Mouse (Mus musculus): Measurements from ENCODE around the gene Arid5a. TPM values are rescaled to one million over a fixed set of nuclear protein-coding genes. Genes with fewer than 3 reads are reported as not detected.

The Arid5a gene
- 690 TPM for total RNA-seq (2023)

DNA sequence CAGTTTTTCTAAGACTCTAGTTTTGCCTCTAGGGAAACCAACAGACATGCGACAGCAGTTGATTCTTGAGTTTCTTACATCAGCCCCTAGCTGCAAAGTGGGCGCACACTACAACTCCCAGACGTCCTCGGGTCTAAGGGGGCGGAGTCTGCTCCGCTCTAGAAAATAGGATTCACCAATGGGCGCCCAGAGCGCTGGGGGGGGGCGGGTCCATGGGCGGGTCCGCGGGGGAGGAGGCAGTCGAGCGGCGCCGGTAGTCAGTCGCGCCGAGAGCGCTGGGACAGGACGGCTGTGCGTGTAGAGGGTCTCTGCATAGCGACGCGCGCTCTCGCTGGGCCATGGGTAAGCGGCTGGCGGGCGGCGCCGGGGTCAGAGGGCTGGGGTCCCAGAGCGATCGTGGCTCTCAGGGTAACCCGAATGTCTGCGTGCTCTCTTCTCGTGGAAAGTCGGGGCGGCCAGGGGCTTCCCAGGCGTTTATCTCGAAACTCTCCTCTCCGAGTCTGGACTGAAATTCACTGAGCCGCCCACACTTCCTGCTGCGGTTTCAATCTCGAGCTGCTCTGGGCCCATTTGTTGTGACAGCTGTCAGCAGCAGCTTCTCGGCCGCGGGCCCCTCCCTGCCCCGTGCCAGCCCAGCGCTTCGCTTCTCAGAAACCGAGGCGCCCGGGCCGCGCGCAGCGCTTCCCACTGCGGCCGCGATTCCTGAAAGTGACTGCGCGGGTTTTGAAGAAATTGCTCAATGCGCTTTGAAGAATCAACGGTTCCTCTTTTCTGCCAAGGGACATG, at the start of gene Arid5a:
Gene Arid5a (plus strand): TSS at position 239 of the 786 bp plus-strand sequence.

DNA sequence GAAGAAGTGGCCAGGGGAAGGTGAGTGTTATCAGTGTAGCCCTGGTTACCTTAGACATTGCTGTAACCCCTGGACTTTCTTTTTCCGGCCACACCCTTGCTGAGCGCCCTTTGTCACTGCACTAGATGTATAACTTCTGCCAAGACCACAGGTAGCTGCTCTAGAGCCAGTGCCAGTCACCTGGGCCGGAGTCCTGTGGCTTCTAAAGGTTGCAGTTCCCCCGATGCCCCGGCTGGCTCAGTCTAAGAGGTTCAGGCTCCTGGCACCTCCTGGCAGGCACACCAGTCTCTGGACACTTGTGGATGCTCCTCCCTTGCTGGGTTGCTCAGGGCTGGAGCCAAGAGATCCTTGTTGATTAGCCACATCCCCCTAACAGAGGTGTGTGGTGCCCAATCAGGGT, 33.1 kb upstream of the Arid5a start, which contains the start of gene Neurl3:
Gene Neurl3 (minus strand): TSS at position 225 of the 400 bp plus-strand sequence.

DNA sequence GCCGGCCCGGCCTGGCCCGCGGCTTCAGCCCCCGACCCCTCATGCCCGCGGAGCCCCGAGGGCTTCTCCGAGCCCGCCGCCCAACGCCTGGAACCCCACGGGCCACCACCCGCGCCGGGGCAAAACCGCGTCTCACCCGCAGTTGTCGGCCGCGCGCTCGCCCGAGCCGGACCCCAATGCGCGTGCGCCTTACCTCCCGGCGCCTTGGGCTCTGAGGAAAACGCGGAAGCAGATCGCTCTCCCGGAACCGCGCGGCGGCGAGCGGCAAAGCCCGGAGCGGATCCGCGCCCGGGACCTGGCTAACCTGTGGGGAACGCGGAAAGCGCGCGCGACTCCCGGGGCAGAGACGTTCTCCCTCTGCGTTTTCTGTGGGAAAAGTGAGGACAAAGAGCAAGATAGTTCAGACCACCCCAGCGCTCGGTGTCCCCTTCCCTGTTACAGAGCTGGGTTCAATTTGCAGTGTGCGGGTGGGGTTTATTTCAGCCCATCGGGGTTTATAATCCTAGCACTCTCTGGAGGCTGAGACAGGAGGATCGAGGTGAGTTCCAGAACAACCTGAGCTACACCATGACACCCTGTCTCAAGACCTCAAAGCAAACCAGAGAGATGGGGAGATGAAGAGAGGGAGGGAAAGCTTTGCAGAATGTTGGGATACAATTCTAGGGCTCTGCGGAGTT, 61.6 kb downstream of the Arid5a start, which contains the start of gene Kansl3:
Gene Kansl3 (minus strand): TSS at position 213 of the 677 bp plus-strand sequence.

GRCm38 (mm10) chr1:36371934-36372845, 64.7 kb downstream of the Arid5a start, which contains the start of gene Fer1l5:
Gene Fer1l5, plus strand, starts transcription at chr1:36372291.

Other genes with a start within 250 kb of the Arid5a start
- gene Hs6st1, start 239.3 kb upstream of the Arid5a start, total RNA-seq (2023): 35.2 TPM
- 96.0 TPM for gene Uggt1, start 63.0 kb upstream of the Arid5a start, total RNA-seq (2023)
- gene Neurl3, start 33.1 kb upstream of the Arid5a start, total RNA-seq (2023): 136 TPM
- 84.6 TPM for gene Kansl3, start 61.4 kb downstream of the Arid5a start, total RNA-seq (2023)
- not detected for gene Fer1l5, start 64.6 kb downstream of the Arid5a start, total RNA-seq (2023)
- gene Lman2l, start 137.5 kb downstream of the Arid5a start, total RNA-seq (2023): 25.4 TPM
- 16.8 TPM for gene Cnnm4, start 163.9 kb downstream of the Arid5a start, total RNA-seq (2023)
- gene Cnnm3, start 204.1 kb downstream of the Arid5a start, total RNA-seq (2023): 50.5 TPM
- 35.4 TPM for gene Ankrd23, start 229.2 kb downstream of the Arid5a start, total RNA-seq (2023)
- gene Gm42417, start 231.7 kb downstream of the Arid5a start, total RNA-seq (2023): 4.3 TPM
- gene Ankrd39, start 239.7 kb downstream of the Arid5a start, total RNA-seq (2023): 26.9 TPM